Mouse (Mus musculus): ENCODE measurements around the gene Tmem127. TPM values are rescaled to one million over a fixed set of nuclear protein-coding genes. Genes with fewer than 3 reads are reported as not detected.
A peak's percentile ranks its signal among the peaks of the same experiment; 100 is the strongest.
"Not testable (repeated sequence)": the region's sequence is repeated elsewhere in the genome, so short reads cannot be mapped to it uniquely, and the experiment has no call there.

Gene Tmem127
- polyA plus RNA-seq, 1 experiment from 2014 or later: 81.1 TPM

DNA sequence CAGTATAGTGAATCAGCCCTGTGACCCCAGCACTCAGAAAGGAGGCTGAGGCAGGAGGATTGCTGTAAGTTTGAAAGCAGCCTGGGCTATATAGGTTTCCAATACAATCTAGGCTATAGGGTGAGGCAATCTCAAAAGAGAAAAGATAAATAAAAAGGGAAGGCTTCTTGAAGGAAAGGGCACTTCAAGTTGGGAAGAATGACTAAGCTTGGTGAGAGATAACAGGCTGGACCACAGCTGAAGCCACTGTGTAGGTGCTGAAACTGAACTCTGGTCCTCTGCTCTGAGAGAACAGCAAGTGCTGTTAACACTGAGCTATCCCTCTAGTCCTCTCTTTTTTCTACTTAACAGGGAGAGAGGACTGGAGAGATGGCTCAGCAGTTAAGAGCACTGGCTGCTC is 14.8 kb downstream of the Tmem127 start:
- CTCF ChIA-PET: interaction anchor here (1.0 to 8.0 kb wide), 3 partner anchors 10 to 43 kb away, joined by 3 to 66 read pairs (median 5); no protein-coding TSS in a partner anchor
- in situ Hi-C loops (cut with MboI; ENCODE audit: low pct_unique_long_range_greater_than_20kb): no loop called here

DNA sequence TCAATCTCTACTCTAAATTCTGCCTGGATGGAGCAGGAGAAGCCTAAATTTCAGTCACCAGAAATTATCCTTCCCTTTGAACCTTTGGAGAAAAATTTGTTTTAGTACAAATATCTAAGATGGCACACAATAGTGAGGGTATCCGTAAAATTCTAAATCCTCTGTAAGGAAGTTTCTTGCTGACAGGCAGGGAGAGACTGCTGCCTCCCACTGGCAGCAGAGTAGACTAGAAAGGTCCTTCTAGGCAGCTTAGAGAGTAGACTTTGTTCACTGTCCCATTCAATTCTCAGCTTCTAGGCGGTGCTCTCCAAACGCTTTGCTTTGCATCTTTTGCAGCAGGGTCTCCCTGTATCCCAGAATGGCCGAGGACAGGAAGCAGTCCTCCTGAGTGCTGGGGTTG is 20.1 kb downstream of the Tmem127 start:
- CTCF ChIA-PET: interaction anchor here (1.0 to 8.0 kb wide), 2 partner anchors 15 to 73 kb away, joined by 3 to 66 read pairs; no protein-coding TSS in a partner anchor
- POLR2A ChIA-PET: interaction anchor here (1.7 to 2.5 kb wide), 2 partner anchors 11 to 20 kb away, joined by 3 to 12 read pairs; partner anchors contain the start of genes Ciao1 and Tmem127
- in situ Hi-C loops (cut with MboI; ENCODE audit: low pct_unique_long_range_greater_than_20kb): no loop called here
- no peaks in the 10 kb centered on the region for H3K27me3 ChIP-seq
- DNase-seq (ENCODE audit: low read depth, low spot score) (no peak), ATAC-seq (no peak)
- TF ChIP-seq CTCF (IDR thresholded peaks at IDR 0.05): peak; percentile 45

More for the DNA sequence above, 14.8 kb downstream of the Tmem127 start:
- H3K27me3 ChIP-seq: no peaks in the 10 kb centered on the region
- DNase-seq (ENCODE audit: low read depth, low spot score) (no peak), ATAC-seq (no peak)
- POLR2A ChIA-PET: interaction anchor here (0.6 kb wide), 1 partner anchor 18 kb away, joined by 3 read pairs; no protein-coding TSS in a partner anchor
- no peak for TF ChIP-seq CTCF (IDR thresholded peaks at IDR 0.05)

DNA sequence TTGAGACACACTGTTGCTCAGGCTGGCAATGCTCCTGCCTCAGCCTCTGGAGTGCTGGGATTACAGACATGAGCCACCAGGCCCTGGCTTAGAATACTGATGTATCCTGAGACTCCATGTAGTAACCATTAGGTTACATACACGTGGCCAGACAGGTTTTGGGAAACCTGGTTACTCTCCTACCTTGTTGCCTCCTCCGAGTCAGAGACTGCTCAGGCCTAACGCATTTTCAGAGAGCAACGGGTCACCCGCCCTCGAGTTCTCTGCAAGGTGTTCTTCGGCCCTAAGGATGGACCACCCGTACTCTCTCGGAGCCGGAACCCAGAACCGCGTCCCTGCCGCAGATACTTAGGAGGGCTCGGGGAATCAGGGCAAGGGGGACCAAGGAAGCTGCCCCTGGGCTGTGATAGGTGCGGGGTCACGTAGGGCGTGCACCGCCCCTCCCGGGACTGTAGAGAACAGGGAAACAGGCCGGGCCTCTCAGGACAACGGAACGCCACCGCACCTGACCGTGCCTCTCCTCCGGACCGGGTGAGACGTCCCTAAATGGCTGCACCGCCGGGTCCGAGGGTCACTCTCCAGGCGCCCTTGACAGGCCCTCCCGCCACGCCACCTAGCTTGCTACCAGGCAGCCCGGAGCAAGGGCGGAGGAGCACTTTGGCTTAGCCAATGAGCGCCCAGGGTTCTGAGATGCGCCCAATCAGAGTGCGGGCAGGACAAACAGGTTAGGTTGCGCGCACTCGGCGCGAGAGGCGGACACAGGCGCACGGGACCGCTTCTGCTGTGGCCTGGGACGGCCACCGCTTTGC is 22.0 kb downstream of the Tmem127 start, which contains the start of gene Stard7:
Gene Stard7, plus strand, starts transcription at position 728 of the 809 bp plus-strand sequence.
- no peak for TF ChIP-seq CTCF (IDR thresholded peaks at IDR 0.05)
- ATAC-seq: peak; percentile 96
- in situ Hi-C loops (cut with MboI; ENCODE audit: low pct_unique_long_range_greater_than_20kb): no loop called here

DNA sequence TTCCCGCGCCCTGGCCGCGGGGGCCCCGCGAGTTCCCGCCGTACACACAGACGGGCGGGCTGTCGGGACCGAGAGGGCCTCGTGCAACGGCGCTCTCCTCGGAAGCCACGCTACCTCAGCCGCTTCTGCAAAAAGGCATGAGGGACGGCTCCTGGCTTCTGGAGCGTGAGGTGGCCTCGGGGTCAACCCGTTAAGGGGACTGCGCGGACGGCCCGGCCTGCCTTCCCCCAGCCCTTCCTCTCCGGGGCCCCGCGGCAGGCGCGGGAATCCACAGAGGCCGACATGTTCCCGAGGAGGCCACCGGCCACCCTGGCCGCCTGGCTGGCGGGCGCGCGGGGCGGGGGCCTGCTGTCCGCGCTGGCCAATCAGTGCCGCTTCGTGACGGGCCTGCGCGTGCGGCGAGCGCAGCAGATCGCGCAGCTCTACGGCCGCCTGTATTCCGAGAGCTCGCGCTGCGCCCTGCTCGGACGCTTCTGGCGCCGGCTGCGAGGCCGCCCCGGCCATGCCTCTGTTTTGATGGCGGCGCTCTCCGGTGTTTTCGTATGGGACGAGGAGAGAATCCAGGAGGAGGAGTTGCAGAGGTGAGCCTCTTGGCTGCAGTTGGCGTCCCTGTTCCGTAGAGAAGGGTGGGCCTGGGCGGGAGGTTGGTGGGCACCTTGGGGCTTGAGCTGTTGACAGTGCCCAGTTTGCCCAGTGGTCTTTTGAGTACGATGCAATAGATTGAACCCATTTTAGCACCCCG is 22.8 kb downstream of the Tmem127 start:
- H3K27me3 ChIP-seq: no peaks in the 10 kb centered on the region
- ChIA-PET CTCF (no interaction called here), POLR2A (interaction anchor here (1.9 to 2.5 kb wide), 2 partner anchors 23 to 67 kb away, joined by 6 to 12 read pairs; partner anchors contain the start of genes Ciao1 and Tmem127)
- ATAC-seq (peak; percentile 92), DNase-seq (ENCODE audit: low read depth, low spot score) (no peak)
- TF ChIP-seq CTCF (IDR thresholded peaks at IDR 0.05): no peak
- in situ Hi-C loops (cut with MboI; ENCODE audit: low pct_unique_long_range_greater_than_20kb): no loop called here

More for the DNA sequence above, 22.0 kb downstream of the Tmem127 start, which contains the start of gene Stard7:
- peak; percentile 86 for DNase-seq (ENCODE audit: low read depth, low spot score)
- ChIA-PET CTCF (interaction anchor here (8.0 kb wide), 1 partner anchor 17 kb away, joined by 66 read pairs; no protein-coding TSS in a partner anchor), POLR2A (interaction anchor here (1.9 to 2.5 kb wide), 2 partner anchors 22 to 67 kb away, joined by 6 to 12 read pairs; partner anchors contain the start of genes Ciao1 and Tmem127)
- no peaks in the 10 kb centered on the region for H3K27me3 ChIP-seq

DNA sequence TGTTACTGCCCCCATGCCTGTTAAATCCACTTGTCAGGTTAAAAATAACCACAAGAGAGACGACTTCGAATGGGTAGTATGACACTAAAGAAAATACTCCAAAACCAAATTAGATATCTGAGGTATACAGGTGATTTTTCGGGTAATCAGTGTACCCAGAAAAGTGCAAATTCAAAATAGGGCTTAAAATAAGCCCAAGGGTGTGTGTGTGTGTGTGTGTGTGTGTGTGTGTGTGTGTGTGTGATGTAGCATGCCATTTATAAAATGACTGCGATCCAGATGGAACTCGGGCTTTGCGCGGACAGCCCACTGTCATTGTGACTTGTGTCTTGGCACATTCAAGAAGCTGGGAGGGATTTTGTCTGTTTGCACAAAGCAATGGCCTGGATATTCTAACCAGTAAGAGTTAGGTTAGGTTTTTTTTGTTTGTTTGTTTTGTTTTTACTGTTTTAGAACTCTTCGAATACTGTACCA is 23.4 kb downstream of the Tmem127 start:
- ATAC-seq (no peak), DNase-seq (ENCODE audit: low read depth, low spot score) (no peak)
- TF ChIP-seq CTCF (IDR thresholded peaks at IDR 0.05): no peak
- in situ Hi-C loops (cut with MboI; ENCODE audit: low pct_unique_long_range_greater_than_20kb): no loop called here
- ChIA-PET POLR2A (interaction anchor here (0.6 to 1.9 kb wide), 2 partner anchors 66 to 78 kb away, joined by 3 to 6 read pairs; no protein-coding TSS in a partner anchor), CTCF (no interaction called here)
- no peaks in the 10 kb centered on the region for H3K27me3 ChIP-seq

DNA sequence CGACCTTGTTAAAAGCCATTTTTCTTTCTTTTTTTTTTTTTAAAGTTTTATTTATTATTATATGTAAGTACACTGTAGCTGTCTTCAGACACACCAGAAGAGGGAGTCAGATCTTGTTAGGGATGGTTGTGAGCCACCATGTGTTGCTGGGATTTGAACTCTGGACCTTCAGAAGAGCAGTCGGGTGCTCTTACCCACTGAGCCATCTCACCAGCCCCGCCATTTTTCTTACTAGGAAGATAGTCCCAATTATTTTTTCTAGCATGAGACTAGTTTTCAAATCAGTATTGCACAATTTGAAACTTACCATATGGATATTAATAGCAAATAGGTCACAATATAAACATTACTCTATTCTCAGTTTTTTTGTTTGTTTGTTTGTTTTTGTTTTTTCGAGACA is 24.3 kb downstream of the Tmem127 start:
- in situ Hi-C loops (cut with MboI; ENCODE audit: low pct_unique_long_range_greater_than_20kb); H3K27me3 ChIP-seq; DNase-seq (ENCODE audit: low read depth, low spot score); ATAC-seq; CTCF ChIA-PET: not testable (repeated sequence)
- POLR2A ChIA-PET: interaction anchor here (0.7 kb wide), 1 partner anchor 17 kb away, joined by 3 read pairs; no protein-coding TSS in a partner anchor

DNA sequence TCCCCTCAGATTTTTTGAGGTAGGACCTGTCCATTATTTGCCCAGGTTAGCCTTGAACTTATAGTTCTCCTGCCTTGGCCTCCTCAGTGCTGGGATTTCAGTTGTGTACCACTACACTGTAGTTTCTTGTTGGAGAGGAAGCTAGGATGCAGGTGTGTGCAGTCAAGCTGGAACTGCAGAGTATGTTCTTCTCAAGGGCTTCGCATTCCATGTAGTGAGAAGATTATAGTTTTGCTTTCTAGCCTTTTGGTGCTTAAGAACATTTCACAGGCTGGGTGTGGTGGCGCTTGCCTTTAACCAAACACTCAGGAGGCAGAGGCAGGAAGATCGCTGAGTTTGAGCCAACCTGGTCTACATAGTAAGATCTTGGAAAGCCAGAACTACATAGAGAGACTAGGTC is 25.1 kb downstream of the Tmem127 start:
- POLR2A ChIA-PET: no interaction called here
- ATAC-seq: no peak

DNA sequence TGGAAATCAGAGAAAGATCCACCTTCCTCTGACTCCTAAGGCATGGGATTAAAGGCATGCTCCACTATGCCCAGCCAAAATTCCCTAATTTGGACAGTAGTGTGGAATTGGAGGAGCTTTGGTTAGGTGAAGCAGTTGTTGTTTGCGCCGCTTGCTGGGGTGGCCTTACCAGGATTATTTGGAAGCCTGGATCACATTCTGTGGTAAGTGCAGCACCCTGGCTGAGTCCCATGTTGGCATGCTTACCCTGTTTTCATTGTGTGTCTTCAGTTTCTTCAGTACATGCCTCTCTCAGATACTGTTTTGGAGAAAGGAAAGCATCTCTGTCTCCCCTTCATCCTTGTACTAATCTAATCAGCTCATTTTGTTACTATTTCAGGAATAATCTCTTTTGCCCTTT is 26.9 kb downstream of the Tmem127 start:
- ATAC-seq: no peak
- ChIA-PET POLR2A (interaction anchor here (0.7 kb wide), 1 partner anchor 9 kb away, joined by 3 read pairs; no protein-coding TSS in a partner anchor), CTCF (no interaction called here)
- no peak for TF ChIP-seq CTCF (IDR thresholded peaks at IDR 0.05)
- no peak for DNase-seq (ENCODE audit: low read depth, low spot score)
- in situ Hi-C loops (cut with MboI; ENCODE audit: low pct_unique_long_range_greater_than_20kb): no loop called here
- no peaks in the 10 kb centered on the region for H3K27me3 ChIP-seq

More for the DNA sequence above, 25.1 kb downstream of the Tmem127 start:
- in situ Hi-C loops (cut with MboI; ENCODE audit: low pct_unique_long_range_greater_than_20kb): no loop called here
- no peaks in the 10 kb centered on the region for H3K27me3 ChIP-seq
- TF ChIP-seq CTCF (IDR thresholded peaks at IDR 0.05): no peak
- DNase-seq (ENCODE audit: low read depth, low spot score): no peak
- CTCF ChIA-PET: interaction anchor here (1.1 to 1.5 kb wide), 2 partner anchors 11 to 12 kb away, joined by 3 to 5 read pairs; no protein-coding TSS in a partner anchor

DNA sequence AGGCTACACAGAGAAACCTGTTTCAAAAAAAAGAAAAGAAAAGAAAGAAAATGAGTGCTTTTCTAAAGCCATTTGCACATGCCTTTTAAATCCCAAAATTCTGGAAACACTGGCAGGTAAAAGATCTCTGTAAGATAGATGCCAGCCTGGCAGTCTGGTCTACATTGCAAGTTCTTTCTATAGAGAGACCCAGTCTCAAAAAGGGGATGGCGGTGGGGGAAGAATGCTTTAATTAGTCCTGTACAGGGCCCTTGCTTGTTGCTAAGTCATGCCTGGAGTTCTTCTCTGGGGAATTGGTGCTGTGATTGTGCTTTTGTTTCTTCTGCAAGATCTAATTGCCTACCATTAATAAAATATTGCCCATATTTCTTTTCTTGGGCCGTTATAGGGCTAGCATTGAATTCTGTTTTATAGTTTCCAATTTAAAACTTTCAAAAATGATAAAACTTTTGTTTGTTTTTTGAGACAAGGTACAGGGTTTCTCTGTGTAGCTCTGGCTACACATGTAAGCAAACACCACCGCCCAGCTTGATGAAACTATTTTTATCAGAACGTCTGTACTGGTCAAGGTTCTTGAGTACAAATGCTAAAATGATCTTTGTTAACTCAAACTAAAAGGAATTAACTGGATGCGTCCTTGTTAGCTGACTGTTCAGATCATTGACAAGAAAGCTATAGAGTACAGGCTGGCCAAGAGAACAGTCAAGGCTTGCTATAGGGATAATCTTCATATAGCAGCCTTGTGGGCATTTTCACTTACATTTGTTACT is 28.0 kb downstream of the Tmem127 start:
- in situ Hi-C loops (cut with MboI; ENCODE audit: low pct_unique_long_range_greater_than_20kb): no loop called here
- CTCF ChIA-PET: interaction anchor here (0.7 to 1.6 kb wide), 3 partner anchors 21 to 33 kb away, joined by 3 to 4 read pairs (median 3); no protein-coding TSS in a partner anchor
- DNase-seq (ENCODE audit: low read depth, low spot score): no peak
- no peak for TF ChIP-seq CTCF (IDR thresholded peaks at IDR 0.05)
- POLR2A ChIA-PET: interaction anchor here (0.6 kb wide), 1 partner anchor 9 kb away, joined by 3 read pairs; no protein-coding TSS in a partner anchor
- no peak for ATAC-seq
- H3K27me3 ChIP-seq: no peaks in the 10 kb centered on the region
